Mouse (Mus musculus) WW6 (cell line): Measurements from ENCODE around the gene Tspan8.
"Not testable (repeated sequence)": the region's sequence is repeated elsewhere in the genome, so short reads cannot be mapped to it uniquely, and the experiment has no call there.

Source experiments
- DNase-seq: peaks from one replicate; pipeline ENCODE4 v3.0.0-alpha.2; 2013; ENCODE audit warnings: low read depth, low spot score

Gene Tspan8

GRCm38 (mm10) chr10:115816511-115816910, at the start of gene Tspan8:
Tspan8 (plus strand) TSS chr10:115816832.
- no peak for DNase-seq

GRCm38 (mm10) chr10:115770032-115770431, 46.6 kb upstream of the Tspan8 start:
- no peak for DNase-seq

GRCm38 (mm10) chr10:115774451-115774850, 42.2 kb upstream of the Tspan8 start:
- no peak for DNase-seq

GRCm38 (mm10) chr10:115775945-115776905, 40.4 kb upstream of the Tspan8 start:
- no peak for DNase-seq

- no peak for DNase-seq
These were observed 39.3 kb upstream of the Tspan8 start for GRCm38 (mm10) chr10:115777366-115777765.

- no peak for DNase-seq
These were observed 38.0 kb upstream of the Tspan8 start for GRCm38 (mm10) chr10:115778624-115779023.

GRCm38 (mm10) chr10:115780239-115781016, 36.2 kb upstream of the Tspan8 start:
- DNase-seq: no peak

- no peak for DNase-seq
These were observed 33.4 kb upstream of the Tspan8 start for GRCm38 (mm10) chr10:115783232-115783631.

GRCm38 (mm10) chr10:115790788-115791187, 25.8 kb upstream of the Tspan8 start:
- no peak for DNase-seq

- DNase-seq: no peak
These were observed 20.4 kb upstream of the Tspan8 start for GRCm38 (mm10) chr10:115796072-115796788.

- no peak for DNase-seq
These were observed 15.2 kb upstream of the Tspan8 start for GRCm38 (mm10) chr10:115801464-115801863.

- DNase-seq: not testable (repeated sequence)
These were observed 13.6 kb upstream of the Tspan8 start for GRCm38 (mm10) chr10:115803013-115803412.

- no peak for DNase-seq
These were observed 12.9 kb upstream of the Tspan8 start for GRCm38 (mm10) chr10:115803765-115804164.

GRCm38 (mm10) chr10:115805987-115806386, 10.6 kb upstream of the Tspan8 start:
- no peak for DNase-seq

- no peak for DNase-seq
These were observed 7.5 kb upstream of the Tspan8 start for GRCm38 (mm10) chr10:115809169-115809568.

- no peak for DNase-seq
These were observed 5.1 kb upstream of the Tspan8 start for GRCm38 (mm10) chr10:115811519-115811918.

GRCm38 (mm10) chr10:115814878-115815277, 1.8 kb upstream of the Tspan8 start:
- no peak for DNase-seq

GRCm38 (mm10) chr10:115817056-115817724, 558 bp downstream of the Tspan8 start:
- DNase-seq: no peak

- no peak for DNase-seq
These were observed 8.7 kb downstream of the Tspan8 start for GRCm38 (mm10) chr10:115825289-115825688.

GRCm38 (mm10) chr10:115828872-115829271, 12.2 kb downstream of the Tspan8 start:
- DNase-seq: no peak

GRCm38 (mm10) chr10:115829696-115830095, 13.1 kb downstream of the Tspan8 start:
- DNase-seq: no peak
